Mouse (Mus musculus): ENCODE measurements around the gene C2cd4a. TPM values are rescaled to one million over a fixed set of nuclear protein-coding genes. Genes with fewer than 3 reads are reported as not detected.

C2cd4a gene
- polyA plus RNA-seq (2017; shearing (Covaris generic)) = not detected

DNA sequence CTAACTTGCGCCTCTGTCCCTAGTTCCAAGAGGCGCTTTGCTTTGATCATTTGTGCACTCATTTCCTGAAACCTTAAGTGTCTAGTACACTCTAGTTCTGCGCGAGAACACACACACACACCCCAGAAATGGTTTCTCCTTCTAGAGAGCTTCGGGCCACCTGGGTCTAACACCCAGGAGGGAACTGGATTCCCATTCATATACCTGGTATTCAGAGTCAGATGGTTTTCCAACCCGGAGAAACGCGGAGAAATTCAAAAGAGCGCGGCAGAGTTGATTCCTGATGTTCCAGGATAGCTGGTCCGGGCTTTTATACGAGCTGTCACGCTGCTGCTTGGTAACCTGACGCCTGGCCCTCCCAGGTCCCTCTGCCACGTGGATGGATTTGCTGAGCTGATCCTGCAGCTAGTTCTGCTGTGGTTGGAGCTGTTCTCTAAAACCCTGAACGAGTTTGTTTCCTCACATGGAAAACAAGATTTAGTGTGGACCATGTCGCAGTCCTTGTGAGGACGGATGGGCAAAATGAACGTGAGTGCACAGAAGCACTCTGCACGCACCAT is at the start of gene C2cd4a:
TSS of gene C2cd4a (minus strand) at position 285 of the 560 bp plus-strand sequence.
- ATAC-seq = no peak

DNA sequence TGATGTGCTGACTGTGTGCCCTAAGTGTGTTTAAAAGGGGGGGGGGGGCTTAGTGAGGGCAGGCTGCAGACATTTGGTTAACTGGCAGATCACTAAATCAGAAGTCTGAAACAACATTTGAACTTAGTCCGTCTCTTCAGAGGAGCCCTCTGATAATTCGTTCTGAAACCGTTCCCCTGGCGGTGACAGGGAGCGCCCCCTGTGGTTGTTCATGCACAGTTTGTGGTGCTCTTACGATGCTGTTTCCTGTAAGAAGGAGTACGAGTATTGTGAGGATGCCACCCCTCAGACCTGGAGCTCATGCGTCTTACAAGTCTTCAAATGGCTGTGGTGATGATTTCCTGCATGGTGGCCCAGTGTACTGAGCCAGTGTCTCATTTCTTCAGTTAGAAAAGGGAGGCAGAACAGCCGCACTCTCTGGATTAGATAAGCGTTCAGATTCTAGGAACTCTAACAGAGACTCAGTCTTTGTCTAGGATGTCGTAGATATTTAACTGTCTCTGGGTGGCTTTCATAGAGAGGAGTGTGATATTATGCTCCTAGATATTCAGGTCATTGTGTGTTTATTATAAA is 46.2 kb upstream of the C2cd4a start:
- ATAC-seq = no peak

DNA sequence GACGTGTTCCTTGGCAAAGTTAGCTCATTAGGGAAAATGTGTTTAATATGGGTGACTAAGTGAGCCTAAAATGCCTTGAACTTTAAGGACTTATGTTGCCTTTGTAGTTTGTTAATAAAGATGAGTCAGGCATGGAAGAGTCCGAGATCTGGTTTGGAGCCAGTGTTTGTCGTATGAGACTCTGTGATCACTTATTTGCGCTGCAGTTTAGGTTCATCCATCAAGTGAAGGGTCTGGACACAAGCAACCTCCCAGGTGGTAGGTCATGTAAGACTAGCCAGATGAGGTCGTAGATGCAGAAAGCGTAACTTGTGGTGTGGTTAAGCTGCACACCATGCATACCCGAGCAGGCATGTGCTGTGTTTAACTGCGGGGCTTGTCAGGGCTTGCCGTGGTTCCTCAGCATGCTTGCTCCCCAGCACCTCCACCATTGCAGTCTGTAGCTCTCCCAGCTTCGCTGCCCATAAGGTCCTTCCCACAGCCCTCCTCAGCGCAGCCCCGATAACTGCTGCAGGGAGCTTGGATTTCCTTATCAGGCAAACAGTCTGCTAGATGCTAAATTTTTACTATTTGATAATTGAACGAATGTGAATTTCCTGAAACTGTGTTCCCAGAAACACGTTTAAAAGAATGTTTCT is 45.1 kb upstream of the C2cd4a start:
- no peak for ATAC-seq

DNA sequence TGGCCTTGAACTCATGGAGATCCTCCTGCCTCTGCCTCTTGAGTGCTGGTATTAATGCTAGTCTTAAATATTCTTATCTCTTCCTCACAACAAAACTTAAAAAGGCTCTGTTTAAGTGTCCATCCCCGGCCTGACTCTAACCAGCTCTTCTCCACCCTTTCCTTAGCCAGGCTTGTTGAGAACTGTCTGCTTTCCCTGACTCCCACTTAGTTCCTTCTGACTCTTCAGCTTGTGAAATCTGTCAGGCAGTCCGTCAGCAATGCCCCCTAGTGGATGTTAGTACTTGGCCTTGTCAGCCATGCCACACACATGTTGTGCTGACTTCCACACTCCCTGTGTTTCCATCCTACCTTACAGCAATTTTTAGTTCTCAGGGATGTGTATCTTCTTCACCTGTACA is 43.2 kb upstream of the C2cd4a start:
- ATAC-seq = no peak

DNA sequence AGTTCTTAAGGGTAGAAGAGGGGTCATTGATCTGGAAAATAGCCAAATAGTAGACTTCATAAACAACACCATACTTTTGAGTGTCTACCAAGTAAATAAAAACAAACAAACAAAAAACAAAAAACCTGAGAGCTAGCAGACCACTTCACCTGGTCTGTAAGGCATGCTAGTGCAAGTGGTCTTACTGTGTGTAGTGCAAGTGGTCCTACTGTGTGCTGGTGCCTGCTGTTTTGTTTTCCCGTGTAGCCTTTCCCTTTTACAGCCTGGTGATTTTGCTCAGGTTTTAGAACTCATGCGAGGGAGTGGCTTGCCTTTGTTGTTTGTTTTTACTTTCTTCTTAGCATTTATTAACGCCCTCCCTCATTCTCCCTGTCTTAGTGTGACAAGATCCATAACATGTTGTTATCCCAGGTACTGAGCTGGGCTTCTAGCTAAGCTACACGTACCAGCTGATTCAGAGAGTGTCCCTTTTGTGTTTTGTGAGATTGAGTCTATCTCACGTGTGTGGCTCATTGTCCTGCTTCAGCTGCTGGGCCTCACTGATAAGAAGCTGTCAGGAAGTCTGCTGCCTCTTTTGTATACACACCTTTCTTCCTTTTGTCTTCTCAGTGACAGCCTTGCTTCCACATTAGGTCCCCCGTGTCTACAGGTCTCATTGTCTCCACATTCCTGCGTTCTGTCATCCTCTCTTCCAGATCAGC is 42.5 kb upstream of the C2cd4a start:
- no peak for ATAC-seq

DNA sequence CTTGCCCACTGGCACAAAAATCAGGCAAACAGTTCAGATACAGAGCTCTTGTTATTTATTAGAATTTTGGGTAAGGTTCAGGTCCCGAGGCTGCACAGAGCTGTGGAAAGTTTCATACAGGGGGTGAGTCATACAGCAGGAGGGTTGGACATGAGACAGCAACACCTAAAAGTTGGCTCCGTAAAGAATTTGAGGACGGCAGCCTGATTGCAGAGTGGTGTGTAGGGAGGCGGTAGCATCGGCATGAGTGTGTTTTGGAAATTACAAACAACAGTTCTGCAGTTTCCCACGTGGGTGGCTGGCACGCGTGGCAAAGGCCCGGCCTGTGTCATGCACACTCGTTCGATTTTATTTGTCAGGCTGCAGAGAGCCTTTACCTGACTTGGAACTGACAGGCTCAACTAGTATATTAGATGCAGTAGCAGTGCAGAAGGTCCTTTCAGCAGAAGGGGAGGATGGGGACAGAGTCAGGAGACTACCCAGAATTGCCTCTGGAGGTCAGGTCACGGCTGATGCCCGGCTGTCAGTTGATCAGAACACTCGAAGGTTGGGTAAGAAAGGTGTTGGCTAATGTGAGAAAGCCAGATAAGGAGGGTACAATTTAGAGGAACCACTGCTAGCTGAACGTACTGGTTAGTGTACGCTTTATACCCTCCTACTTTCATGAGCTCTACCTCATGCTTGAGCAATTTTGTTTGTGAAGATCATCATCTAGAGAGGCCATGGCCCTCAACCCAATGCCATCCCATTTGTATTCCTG is 37.7 kb upstream of the C2cd4a start:
- no peak for ATAC-seq

DNA sequence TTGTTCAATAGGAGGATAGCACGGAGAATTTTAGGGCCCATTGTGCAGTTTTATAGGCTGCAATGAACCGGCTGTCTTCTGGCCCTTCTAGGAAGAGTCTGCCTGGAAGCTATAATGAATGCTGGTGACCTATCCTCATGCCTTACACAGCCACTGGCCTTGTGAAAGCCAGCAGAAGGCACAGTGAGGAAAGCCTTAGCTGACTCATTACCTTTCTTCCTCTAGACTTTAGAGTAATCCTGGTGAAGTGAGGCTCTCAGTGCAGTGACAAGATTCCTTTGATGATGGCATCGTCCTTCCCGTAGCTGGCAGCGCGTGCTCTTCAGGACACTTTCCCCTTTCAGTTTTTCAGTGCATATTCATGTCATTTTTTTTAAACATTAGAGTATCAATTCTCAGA is 35.3 kb upstream of the C2cd4a start:
- ATAC-seq = no peak

DNA sequence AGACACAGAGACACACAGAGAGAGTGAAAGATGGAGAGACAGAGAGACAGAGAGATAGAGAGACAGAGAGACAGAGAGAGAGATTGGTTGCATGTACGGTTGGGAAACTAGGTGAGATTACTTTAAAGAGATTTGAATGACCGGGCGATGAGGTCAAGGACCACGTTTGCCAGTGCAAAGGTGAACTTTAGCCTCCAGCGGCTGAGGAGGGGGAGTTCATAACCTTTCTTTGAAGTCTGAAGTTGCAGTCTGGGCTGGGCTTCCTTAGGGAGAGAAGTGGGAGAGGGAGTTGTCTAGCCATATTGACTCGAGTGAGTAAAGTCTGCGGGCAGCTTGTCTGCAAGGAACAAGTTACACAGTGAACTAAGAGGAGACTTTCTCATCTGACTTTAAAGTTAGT is 33.3 kb upstream of the C2cd4a start:
- ATAC-seq = no peak

DNA sequence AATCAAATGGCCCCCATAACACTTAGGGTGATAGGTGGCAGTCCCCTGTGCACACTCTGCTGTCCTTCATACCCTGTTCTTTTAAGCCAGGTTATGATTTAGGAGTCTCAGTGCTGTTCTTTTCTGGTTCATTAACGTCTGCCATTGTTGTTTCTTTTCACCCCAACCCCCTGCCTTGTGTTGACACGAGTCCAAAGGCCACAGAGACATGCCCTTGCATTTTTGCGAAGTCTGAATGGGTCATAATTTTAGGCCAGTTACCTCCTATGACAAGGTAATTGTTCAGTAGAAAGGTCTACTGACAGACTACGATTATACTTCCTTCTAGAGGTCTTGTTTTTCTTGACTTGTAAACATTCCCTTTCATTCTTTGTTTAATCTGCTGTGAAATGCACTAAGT is 31.9 kb upstream of the C2cd4a start:
- ATAC-seq = no peak

DNA sequence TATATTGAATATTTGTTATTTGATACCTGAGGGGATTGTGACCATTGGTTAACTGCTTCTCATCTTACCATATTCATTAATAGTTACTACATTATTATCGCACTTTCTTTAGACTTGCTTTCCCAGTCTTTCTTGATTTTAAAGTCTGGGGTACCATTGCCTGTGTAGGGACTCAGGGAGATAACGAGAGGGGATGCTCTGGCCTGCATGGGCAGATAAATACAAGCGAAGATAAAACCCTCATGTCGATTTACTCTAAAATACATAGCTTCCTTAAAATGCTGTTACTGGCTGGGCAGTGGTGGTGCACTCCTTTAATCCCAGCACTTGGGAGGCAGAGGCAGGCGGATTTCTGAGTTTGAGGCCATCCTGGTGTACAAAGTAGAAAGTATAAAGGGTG is 31.2 kb upstream of the C2cd4a start:
- ATAC-seq = no peak

DNA sequence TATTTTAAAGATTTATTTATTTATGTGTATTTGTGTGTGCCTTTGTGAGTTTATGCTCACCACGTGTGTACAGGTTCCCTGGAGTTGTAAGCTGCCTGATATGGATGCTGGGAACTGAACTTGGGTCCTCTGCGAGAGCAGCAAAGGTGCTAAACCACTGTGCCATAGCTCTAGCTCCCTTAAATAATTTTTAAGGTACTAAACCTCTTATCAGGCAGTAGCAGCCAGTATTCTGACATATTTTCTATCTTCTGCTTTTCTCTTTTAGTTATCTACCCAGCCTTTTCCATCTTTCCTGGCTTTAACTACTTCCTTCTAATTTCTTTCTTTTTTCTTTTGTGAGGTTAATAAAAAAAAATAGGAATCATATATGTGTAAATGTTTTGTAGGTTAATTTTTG is 28.1 kb upstream of the C2cd4a start:
- ATAC-seq = no peak

DNA sequence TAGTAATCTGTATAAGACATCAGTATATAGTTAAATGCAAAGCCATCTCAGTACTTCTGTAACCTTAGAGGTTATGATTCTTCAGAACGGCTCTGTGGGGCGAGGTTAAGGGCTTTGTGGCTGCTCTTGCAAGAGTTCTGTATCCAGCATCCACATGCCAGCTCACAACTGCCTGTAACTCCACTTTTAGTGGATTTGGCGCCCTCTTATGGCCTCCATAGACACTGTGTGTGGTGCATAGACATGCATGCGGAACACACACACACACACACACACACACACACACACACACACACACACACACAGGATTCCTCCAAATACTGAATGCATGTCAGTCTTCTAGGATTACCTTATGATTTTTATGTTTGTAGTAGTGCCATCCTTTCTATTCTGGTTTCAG is 19.0 kb upstream of the C2cd4a start:
- no peak for ATAC-seq

DNA sequence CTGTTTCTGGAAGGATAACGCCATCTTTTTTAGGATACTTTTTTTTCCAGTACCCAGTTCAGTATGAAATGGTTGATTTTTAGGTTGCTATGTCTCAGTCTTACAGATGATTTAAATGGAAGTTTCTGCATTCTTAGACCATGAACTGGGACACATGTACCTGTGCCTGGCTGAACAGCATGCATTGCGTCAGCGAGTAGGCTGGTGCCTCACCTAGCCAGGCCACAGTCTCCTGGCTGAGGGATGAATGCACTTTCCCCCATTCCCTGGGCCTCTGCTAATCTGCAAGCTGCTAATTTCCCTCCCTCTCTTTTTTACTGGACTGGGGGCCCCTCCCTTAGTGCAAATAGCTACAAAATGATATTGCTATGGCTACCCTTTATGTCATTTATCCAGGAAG is 17.7 kb upstream of the C2cd4a start:
- ATAC-seq = no peak

DNA sequence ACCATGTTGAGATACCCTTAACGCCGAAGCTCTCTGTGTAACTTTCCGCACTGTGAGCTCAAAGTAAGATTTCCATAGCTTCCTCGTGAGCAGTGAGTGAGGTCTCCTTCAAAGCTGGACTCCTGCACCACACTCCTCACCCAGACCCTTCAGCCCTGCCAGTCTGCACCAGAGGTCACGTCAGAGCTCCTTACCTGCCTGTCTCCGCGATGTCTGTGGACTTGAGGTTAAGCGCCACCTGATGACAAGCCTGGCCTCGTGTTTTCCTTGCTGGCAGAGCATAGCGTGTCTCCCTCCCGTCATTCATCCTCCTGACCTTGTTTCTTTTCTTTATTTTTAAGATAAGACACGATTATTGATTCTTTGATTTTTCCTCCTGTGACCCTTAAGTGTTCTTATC is 17.3 kb upstream of the C2cd4a start:
- no peak for ATAC-seq

DNA sequence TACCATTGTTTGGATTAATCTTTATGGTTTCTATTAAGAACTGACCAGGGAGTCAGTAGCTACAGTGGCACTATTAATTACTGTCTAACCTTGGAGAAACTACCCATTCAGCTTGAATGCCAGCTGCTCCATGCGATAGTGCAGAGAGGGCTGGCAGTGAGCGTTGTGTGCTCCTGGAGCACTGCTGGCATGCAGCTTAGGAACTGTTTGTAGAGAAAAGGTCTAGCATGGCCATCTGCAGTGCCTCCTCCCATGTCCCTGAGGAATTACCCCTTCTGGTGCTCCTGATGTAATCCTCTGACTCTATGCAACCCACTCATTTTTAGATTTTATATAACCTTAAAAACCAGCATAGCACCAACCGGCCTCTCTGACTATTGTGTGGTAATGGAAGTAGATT is 15.5 kb upstream of the C2cd4a start:
- no peak for ATAC-seq

DNA sequence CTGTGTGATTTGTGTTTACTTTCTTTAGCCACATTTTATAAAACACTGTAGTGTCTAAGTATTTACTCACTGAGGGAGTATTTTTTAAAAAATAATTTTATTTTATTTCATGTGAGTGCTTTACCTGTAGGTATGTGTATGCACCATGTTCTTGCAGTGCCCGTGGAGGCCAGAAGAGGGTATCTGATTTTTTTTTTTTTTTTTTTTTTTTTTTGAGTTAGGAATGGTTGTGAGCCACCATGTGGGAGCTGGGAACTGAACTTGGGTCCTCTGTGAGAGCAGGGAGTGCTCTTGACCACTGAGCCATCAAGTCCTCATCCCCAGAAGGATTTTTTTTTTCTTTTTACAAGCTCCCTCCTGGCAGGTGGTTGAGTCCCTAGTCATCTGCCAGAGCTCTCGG is 14.0 kb upstream of the C2cd4a start:
- ATAC-seq = peak; percentile 18

DNA sequence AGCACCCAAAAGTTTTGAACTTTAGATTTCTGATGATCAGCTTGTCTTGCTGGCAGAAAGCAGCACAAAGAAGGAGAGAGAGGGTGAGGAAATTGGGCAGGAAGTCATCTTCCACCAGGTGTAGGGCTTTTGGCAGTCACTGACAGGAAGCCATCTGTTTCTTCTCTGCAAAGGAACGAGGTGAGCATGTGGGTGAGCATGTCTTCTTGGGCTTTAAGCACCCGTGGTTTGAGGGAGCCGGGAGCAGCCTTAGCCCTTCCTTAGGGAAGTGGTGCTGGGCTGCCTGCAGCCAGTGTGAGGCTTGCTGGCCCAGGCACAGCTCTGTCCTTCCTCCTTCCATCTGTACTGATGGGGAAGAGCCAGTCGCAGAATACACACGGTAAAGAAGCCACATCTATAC is 13.5 kb upstream of the C2cd4a start:
- peak; percentile 83 for ATAC-seq

DNA sequence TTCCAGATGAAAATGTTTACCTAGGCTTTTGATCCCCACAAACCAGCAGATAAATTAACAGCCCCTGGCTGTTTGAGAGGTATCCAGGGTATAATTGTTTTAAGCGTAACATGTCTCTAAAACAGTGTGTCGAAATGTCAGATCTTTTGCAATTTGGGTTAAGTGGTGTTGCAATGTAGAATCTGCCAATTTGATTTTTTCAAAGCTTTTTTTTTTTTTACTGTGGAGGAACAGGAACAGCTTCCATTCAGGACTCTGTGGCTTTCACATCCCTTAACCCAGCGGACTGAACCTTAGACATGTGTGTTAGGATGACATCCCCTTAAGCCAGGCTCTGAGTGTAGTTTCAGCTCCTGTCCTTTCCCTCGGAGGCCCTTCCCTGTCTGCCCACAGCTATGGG is 12.9 kb upstream of the C2cd4a start:
- ATAC-seq = no peak

DNA sequence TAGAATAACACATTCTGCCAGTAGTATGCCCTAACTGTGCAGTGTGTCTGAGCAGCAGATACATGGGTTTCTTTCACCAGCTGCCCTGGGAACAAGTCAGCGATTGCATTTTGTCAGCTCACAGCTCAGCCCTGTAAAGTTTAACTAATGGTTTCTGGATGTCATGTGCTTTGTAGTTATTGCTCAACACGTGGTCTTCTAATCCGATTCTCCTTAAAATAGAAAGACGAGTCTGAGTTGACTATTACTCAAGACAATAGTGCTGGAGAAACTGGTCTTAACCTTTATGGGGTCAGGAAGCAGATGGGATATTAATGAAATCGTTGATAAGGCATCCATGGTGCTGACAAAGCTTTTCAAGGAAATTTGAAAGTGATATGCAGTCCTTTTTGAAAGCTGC is 10.7 kb upstream of the C2cd4a start:
- no peak for ATAC-seq

DNA sequence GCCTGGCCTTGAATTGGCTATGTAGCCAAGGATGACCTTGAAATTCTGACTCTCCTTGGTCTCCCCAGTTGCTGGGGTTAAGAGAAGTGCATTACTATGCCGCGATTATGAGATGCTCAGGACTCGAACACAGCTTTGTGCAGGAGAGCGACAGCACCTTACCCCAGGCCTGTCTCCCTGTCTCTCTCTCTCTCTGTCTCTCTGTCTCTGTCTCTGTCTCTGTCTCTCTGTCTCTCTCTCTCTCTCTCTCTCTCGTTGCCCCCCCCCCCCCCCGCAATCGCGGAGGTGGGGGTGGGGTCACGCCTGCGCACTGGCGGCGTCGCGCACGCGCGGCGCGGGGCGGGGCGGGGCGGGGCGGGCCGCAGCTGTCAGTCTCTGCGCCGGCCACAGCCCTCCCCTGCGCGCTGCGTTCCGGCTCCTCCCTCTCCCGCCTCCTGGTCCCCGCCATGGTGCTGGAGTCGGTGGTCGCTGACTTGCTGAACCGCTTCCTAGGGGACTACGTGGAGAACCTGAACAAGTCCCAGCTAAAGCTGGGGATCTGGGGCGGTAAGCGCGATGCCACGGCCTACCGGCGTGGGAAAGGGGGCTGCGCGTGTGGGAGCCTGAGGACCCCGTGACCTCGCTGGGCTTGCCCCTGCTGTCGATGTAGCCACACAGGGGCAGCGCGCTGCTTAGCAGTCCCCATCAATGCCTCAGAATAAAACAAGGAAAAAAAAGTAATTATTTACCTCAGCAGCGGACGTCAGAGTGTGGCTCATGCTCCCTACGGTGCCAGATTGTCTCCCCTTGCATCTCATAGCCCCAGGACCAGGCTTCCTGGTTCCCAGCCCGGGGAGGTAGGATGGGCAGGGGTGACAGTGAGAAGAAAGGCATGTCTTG is 8.1 kb upstream of the C2cd4a start, which contains the start of gene Vps13c:
TSS of gene Vps13c (plus strand) at position 416 of the 879 bp plus-strand sequence.
- peak; percentile 96 for ATAC-seq

DNA sequence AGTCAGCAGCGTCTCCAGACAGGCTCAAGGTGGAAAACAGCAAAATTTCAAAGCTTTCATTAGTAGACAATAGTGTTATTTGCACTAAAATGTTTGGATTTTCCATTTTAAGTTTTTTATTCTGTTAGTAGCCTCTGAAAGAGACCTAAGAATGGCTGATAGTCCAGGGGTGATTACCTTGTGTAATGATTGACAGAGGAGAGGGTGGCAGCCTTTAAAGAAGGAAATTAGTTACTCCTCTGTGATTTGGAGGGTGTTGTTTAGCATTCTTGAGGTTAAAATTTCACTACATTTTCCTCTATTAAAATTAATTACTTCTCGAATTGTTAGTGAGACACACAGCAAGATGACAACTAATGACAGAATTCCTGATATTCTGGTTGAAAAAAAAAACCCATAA is 5.2 kb upstream of the C2cd4a start:
- no peak for ATAC-seq

DNA sequence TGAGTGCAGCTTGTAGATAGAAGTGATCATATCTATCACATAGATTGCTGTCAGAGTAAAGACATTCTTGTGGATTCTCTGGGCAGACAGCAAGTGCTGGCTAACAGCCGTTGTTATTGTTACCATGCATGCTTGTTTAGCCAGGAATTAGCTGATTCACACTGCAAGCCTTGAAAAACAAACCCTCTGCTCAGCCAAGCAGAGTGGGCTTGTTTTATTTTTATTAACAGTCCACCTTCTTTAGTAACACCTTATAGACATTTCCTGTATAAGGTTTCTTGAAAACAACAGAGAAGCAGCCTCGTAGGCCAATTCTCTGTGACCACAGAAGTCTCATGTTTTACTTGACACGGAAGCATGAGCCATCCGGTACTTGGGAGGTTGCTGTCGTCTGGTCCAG is 2.4 kb upstream of the C2cd4a start:
- ATAC-seq = no peak
